Mouse (Mus musculus) T-helper 17 cell (primary cell): ENCODE measurements around the gene Gzme.
"Not testable (repeated sequence)": the region's sequence is repeated elsewhere in the genome, so short reads cannot be mapped to it uniquely, and the experiment has no call there.

Experiments
- in situ Hi-C, 2 experiments: fragments of 300-600 bp; cut with MboI, MseI; formaldehyde crosslinking; loops; 1 replicate in 1 of 2; 2 replicates in 1 of 2; pipeline ENCODE4 v1.15.1; 2025; ENCODE audit warnings: high pct_unique_total_duplicates in 2 of 2

Gzme gene

GRCm38 (mm10) chr14:56120525-56120924, at the start of gene Gzme:
Gene Gzme (minus strand): TSS chr14:56120625.
- in situ Hi-C loops = no loop called here

DNA sequence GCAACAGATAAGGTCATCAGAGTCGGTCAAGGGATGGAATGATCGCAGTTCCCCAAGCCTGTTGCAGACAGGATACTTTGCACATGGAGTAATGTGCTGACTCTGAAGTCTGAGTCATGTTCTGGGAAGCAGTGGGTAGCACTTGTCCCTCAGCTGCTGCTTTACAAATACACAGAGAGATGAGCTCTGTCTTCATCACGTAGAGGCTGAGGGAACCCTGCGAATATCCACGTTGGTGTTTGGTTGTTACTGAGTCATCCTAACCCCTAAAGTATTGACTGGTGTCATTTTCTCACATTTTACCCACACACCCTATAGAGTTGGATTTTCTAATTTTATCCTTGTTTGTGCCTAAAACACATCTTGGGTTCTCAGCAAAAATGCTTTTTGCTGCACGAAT, 47.6 kb upstream of the Gzme start:
- in situ Hi-C loops = loop anchor here in 1 of 2 experiments (5.0 to 10.0 kb wide), 2 partner anchors 64 to 1117 kb away; partner anchors contain the start of gene Gzmc

GRCm38 (mm10) chr14:56162109-56162508, 41.7 kb upstream of the Gzme start:
- in situ Hi-C loops = loop anchor here in 1 of 2 experiments (10.0 kb wide), 1 partner anchor 1123 kb away; no protein-coding TSS in a partner anchor

- in situ Hi-C loops = not testable (repeated sequence)
These were observed 39.1 kb upstream of the Gzme start, which contains the start of gene Gzmg for GRCm38 (mm10) chr14:56159479-56159878. Gene Gzmg (minus strand): TSS chr14:56159579.

DNA sequence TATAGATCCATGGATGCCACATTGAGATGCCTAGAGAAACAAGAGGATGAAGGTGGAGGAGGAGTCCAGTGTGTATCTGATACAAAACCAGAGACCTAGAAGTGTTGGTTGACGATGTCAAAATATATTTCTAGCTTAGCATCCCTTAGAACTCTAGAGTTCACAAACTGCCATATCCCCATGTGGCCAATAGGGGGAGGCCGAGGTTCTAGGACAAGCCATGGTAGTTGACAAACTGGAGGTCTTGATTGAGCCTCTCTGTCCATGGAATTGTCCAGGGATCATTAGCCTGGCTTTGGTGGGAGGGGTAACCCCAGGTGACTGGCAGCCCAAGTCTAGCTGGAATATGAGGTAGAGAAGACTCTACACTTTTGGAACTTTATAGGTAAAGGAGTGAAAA, 34.9 kb upstream of the Gzme start:
- in situ Hi-C loops = no loop called here

- in situ Hi-C loops = not testable (repeated sequence)
These were observed 13.2 kb upstream of the Gzme start for GRCm38 (mm10) chr14:56133675-56134074.

DNA sequence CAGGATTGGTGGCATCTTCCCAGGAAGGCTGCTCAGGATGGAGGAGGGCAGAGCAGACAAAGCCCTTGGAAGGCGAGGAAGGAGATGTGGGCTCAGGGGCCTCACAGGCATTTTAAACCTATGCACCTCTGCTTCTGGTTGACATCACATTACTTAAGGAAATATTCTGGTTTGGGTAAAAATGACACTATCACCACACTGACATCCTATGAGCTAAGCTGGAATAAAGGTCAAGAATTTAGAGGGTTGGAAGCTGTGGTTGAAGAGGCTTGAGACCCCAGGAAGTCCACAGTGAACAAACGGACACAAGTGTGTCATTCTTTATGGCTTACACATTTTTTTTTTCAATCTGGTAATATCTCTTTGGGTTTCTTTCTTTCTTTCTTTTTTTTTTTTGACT, 12.1 kb upstream of the Gzme start, which contains the start of gene Gzmd:
Gene Gzmd, minus strand, starts transcription at position 101 of the 400 bp plus-strand sequence.
- in situ Hi-C loops = not testable (repeated sequence)

- in situ Hi-C loops = no loop called here
These were observed 7.9 kb upstream of the Gzme start for GRCm38 (mm10) chr14:56128341-56128740.

GRCm38 (mm10) chr14:56123516-56123915, 3.1 kb upstream of the Gzme start:
- in situ Hi-C loops = no loop called here

GRCm38 (mm10) chr14:56115531-56116310, 4.7 kb downstream of the Gzme start:
- in situ Hi-C loops = not testable (repeated sequence)

- in situ Hi-C loops = no loop called here
These were observed 14.8 kb downstream of the Gzme start for GRCm38 (mm10) chr14:56105447-56106180.

- in situ Hi-C loops = no loop called here
These were observed 15.4 kb downstream of the Gzme start for GRCm38 (mm10) chr14:56105016-56105415.

DNA sequence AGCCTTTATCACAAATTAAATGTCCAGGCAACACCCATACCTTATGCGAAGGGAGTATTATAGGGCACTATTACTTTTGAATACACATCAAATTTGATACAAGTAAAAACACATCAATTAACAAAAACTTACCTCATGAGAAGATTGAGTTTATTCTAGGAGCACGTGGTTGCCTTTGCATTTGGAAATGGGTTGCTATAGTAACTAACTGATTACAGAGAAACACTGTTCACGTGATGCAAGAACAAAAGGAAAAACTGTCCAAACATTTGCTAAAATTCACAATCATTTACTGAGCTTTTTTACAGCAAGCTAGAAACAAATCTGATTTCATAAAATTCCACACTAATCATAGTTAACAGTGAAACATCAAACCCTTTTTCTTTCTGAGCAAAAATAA, 17.0 kb downstream of the Gzme start:
- in situ Hi-C loops = no loop called here

- in situ Hi-C loops = no loop called here
These were observed 18.0 kb downstream of the Gzme start, which contains the start of gene Ctsg for GRCm38 (mm10) chr14:56102386-56102785. Gene Ctsg (minus strand): TSS chr14:56102574.

DNA sequence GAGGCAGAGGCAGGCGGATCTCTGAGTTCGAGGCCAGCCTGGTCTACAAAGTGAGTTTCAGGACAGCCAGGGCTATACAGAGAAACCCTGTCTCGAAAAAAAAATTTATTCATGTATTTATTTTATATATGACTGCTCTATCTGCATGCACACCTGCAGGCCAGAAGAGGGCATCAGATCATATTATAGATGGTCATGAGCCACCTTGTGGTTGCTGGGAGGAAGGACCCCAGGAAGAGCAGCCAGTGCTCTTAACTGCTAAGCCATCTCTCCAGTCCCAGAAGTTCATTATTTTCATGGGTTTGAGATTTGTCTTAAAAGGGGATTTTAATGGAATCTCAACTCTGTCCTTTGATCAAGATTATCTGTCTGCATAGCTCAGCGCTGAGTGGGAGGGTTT, 21.5 kb downstream of the Gzme start:
- in situ Hi-C loops = loop anchor here in 1 of 2 experiments (10.0 kb wide), 2 partner anchors 64 to 164 kb away; partner anchors contain the start of gene Mcpt9

- in situ Hi-C loops = loop anchor here in 1 of 2 experiments (10.0 kb wide), 2 partner anchors 63 to 163 kb away; partner anchors contain the start of gene Mcpt9
These were observed 22.8 kb downstream of the Gzme start for GRCm38 (mm10) chr14:56097597-56097996.

GRCm38 (mm10) chr14:56093353-56093752, 27.1 kb downstream of the Gzme start:
- in situ Hi-C loops = loop anchor here in 1 of 2 experiments (10.0 kb wide), 2 partner anchors 59 to 159 kb away; partner anchors contain the start of gene Mcpt9

DNA sequence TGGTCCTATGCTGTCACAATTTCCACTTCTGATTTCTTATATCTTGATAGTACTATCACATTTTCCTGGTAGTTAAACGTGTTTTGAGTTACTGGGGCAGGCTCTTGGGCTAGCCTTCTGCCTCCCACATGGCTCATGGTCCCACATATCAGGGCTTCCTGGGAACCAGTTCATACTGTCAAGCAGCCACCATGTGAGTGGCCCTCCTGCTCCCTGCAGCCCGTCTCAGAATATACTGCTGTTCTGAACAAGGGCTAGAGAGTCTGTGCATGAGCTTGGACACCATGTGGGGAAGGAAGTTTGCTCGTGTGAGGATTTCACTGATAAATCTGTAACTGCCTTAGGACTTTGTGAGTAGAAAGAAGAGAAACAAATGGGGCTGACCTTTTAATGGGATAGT, 33.7 kb downstream of the Gzme start:
- in situ Hi-C loops = no loop called here

DNA sequence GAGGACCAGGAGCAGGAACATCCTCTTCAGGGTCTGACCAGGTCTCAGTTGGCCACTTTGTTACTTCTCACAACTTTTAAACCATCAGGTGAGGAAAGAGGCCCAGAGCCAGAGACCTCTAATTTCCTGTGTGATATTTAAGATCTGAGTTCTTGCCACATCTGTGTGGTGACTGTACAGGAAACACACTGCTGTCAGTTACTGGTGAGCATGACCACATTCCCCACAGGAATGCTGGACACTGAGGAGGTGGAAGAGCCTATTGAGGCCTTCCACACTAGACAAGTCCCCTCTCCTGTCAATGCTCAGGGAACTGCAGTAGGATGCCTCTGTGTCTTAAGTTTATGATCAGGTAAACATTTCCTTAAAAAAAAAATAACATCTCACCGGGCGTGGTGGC, 35.3 kb downstream of the Gzme start, which contains the start of gene Mcpt8:
Gene Mcpt8, minus strand, starts transcription at position 107 of the 400 bp plus-strand sequence.
- in situ Hi-C loops = no loop called here

DNA sequence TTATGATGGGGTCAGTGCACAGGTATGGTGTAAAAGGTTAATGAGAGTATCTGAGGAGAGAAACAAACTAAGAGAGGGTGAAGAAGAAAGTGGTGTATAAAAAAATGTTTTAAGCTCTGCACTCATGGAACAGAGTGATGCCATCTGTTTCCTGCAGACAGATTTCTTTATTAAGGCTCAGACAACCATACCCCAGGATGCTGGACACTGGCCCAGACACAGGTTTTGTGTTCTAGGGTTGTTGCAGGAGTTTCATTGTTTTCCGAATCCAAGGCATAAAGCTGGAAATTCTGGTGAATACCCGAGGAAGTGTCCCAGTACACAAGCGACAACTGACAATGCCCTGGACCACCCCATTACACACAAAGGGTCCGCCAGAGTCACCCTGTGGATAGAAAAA, 38.4 kb downstream of the Gzme start:
- in situ Hi-C loops = no loop called here
